Mouse (Mus musculus): ENCODE measurements around the gene Ms4a5.
"Not testable (repeated sequence)": the region's sequence is repeated elsewhere in the genome, so short reads cannot be mapped to it uniquely, and the experiment has no call there.

Ms4a5 gene

DNA sequence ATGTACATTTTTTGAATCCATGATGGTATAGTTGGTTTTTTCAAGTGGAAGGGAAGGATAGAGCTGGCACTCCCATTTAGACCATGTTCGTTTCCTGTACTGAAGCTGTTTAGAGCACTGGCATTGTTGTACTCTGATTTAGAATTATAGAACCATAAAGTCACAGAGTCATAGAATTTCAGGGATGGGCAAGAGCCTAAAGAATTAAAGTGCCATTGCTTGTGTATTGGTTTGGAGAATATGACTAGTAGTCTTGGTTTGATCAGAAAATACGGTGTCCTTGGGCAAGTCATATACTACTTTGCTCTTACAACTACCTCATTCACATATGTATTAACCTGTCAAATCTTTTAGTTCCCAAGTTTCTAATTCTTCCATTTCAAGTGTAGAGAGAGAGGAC is at the start of gene Ms4a5:
Gene Ms4a5 (minus strand): TSS at position 101 of the 400 bp plus-strand sequence.
- DNase-seq (ENCODE audit: low spot score in 2 of 2) = no peak

GRCm38 (mm10) chr19:11321123-11321522 is 37.5 kb upstream of the Ms4a5 start:
- no peak for DNase-seq (ENCODE audit: low spot score in 2 of 2)

- DNase-seq (ENCODE audit: low spot score in 2 of 2) = no peak
Measured at GRCm38 (mm10) chr19:11316786-11317185, 33.1 kb upstream of the Ms4a5 start.

- DNase-seq (ENCODE audit: low spot score in 2 of 2) = no peak
Measured at GRCm38 (mm10) chr19:11314354-11314753, 30.7 kb upstream of the Ms4a5 start, which contains the start of gene Ms4a14. Gene Ms4a14 (minus strand): TSS chr19:11314454.

GRCm38 (mm10) chr19:11308888-11309287 is 25.2 kb upstream of the Ms4a5 start:
- no peak for DNase-seq (ENCODE audit: low spot score in 2 of 2)

GRCm38 (mm10) chr19:11299529-11299928 is 15.9 kb upstream of the Ms4a5 start:
- not testable (repeated sequence) for DNase-seq (ENCODE audit: low spot score in 2 of 2)

DNA sequence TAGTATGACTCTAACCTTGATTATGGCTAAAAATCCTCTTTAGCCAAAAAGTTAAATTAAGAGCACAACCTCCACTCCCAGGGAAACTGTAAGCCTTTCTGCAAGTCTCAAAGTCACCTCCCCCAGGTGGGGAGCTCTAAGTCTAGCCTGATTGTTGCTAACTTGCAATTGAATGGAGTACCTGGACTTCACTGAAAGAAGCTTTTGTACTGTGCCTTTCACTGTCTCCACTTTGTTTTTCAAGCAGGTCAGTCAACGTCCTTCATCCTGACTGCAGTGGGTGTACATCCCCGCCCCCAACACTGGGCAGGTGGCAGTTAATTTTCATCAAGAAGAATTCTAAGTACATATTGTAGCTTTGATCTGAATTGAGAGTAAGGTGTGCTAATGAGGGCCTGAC is 15.3 kb upstream of the Ms4a5 start:
- no peak for DNase-seq (ENCODE audit: low spot score in 2 of 2)

DNA sequence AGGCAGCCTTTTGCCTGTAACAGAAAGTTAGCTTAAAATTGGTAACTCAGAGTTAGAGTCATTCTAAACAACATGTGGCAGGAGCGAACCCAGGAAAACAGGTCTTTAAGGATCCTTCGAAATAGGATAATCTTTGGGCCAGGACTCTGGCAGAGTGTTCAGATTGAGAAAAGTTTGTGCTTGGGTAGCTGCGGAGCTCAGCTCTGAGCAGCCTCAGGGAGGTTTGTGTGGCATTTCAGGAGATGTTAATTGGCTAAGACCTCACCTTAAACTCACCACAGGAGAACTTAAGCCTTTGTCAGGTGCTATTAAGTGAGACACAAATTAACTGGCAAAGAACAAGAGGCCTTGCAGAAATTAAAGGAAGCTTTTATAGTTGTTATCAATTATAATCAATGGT is 9.9 kb upstream of the Ms4a5 start:
- DNase-seq (ENCODE audit: low spot score in 2 of 2) = not testable (repeated sequence)

GRCm38 (mm10) chr19:11292990-11293389 is 9.3 kb upstream of the Ms4a5 start:
- no peak for DNase-seq (ENCODE audit: low spot score in 2 of 2)

DNA sequence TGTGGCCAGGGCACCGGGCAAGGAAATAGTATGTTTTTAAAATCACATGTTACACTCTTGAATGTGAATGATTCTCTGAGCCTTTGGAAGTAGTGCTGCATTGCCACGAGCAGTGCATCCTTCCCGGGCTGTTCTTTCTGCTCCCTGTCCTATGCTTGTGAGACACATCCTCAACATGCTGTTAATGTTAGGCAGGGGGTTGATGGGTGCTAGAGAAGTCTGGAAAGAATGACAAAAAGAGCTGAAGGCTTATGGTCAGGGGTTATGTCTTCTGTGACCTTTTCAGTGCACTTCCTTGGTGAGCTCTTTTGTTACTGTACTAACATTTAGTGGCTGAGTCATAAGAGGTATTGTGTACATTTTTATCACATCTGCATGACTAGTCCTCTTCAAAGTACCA is 3.5 kb downstream of the Ms4a5 start:
- DNase-seq (ENCODE audit: low spot score in 2 of 2) = no peak

- no peak for DNase-seq (ENCODE audit: low spot score in 2 of 2)
Measured at GRCm38 (mm10) chr19:11276431-11276830, 7.2 kb downstream of the Ms4a5 start.

- no peak for DNase-seq (ENCODE audit: low spot score in 2 of 2)
Measured at GRCm38 (mm10) chr19:11266956-11267355, 16.7 kb downstream of the Ms4a5 start.

DNA sequence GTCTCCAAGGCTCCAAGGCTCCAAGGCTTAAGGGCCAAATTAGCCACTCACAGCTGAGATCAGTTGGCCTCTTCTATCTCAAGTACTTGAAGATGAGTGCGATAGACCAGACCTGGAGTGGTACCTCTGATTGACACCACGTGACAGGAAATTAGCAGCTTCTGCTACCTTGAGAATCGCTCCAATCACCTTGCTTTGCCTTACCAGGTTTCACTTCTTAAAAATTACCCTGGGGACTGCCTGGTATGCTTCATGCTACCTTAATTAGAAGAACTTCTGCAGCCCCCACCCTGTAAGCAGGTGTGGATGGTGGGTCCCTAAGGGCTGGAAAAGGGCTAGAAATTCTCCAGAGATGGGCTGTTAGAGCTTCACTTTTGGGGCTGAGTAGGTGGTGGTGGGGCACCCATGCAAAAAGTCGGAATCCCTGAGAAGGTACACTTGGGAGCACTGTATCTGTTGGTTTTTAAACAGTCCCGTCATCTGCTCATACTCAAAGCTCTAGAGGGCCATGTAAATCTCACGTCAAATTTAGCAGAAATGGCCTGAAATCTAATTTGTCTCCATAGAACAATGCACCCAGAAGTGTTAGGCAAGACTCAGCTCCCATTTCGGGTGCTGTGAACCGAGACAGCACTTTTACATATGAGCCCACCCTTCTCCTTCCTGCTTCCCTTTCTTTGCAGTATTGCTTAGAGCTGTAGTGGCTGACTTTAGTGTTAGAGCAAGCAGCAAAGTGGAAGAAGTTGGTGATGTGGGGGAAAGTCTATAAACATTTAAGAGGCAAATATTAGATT is 17.4 kb downstream of the Ms4a5 start, which contains the start of gene Ms4a1:
Gene Ms4a1 (minus strand): TSS at position 190 of the 794 bp plus-strand sequence.
- DNase-seq (ENCODE audit: low spot score in 2 of 2) = no peak

DNA sequence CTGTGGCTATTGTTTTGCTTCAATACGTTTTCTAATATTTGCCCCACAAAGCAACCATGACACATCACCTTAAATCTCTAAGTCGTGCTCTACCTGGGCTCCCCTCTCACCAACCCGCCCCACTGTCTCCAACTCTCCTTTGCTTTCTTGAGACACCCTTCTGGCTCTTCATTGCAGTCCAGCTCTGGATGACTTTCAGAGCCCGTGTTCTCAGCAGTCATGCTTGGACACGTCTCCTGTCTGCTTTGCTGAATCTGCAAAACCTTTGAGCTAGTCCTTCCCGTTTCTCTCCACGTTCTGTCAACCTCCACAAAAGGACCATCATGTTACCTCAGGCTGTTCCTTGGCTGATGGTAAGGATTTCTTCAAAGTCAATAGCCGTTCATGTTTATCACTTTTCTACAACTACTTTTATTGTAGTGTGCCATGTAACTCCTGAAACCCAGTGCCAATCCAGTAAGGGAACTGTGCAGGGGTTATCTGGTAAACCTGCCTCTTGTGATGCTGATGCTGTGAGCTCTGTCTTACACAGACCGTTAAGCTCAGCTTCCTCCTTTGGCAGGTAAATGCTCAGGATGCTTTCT is 19.0 kb downstream of the Ms4a5 start:
- no peak for DNase-seq (ENCODE audit: low spot score in 2 of 2)

DNA sequence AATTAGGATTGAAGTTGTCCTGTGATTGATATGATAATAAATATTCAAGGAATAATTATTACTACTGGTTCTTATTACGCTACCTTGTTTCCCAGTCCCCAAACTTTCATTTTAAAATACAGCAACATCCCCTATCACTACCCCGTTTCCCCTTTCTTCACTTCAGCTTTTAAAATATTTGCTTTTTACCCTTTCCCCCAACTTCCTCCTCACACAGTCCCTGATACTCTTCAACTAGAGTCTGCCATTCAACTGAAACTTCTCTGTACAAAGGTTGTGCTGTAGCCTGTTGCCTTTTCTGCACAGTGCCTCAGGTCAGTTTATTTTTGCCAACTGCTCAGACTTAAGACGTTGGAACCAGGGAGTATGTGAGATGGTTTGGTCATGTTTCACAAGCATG is 20.1 kb downstream of the Ms4a5 start:
- no peak for DNase-seq (ENCODE audit: low spot score in 2 of 2)

DNA sequence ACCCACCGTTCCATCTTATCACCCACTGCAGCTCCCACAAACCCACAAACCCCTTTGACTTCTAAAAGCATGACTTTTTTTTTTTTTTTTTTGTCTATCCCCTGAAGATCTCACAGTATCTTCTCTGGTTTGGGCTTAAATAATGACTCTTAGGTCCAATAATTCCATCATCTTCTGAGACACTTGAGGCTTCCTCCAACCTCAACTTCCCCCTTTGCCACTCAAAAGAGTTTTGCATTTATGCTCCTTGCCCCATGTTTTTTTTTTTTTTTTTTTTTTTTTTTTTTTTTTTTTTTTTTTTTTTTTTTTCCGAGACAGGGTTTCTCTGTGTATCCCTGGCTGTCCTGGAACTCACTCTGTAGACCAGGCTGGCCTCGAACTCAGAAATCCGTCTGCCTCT is 20.7 kb downstream of the Ms4a5 start:
- not testable (repeated sequence) for DNase-seq (ENCODE audit: low spot score in 2 of 2)

- no peak for DNase-seq (ENCODE audit: low spot score in 2 of 2)
Measured at GRCm38 (mm10) chr19:11261522-11261921, 22.2 kb downstream of the Ms4a5 start.

DNA sequence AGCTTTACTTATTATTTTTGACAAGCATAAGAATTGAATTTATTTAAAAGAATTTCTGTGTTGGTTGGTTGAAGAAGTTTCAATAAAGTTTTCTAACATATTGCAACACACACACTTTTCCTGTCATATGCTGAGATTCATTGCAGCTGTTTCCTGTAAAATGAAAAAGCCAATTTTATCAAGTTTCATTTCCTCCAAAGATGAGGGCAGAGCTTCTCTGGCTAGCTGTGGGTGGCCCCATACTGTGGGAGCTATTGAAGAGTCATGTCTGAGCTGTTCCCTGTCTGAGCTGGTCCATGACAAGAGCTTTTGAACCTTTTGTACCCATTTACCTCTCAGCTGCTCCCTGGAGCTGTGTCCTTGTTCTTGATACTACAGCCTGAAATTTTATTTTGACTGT is 39.4 kb downstream of the Ms4a5 start:
- DNase-seq (ENCODE audit: low spot score in 2 of 2) = no peak

GRCm38 (mm10) chr19:11242560-11242959 is 41.1 kb downstream of the Ms4a5 start:
- DNase-seq (ENCODE audit: low spot score in 2 of 2) = no peak

- no peak for DNase-seq (ENCODE audit: low spot score in 2 of 2)
Measured at GRCm38 (mm10) chr19:11235820-11236219, 47.9 kb downstream of the Ms4a5 start.

DNA sequence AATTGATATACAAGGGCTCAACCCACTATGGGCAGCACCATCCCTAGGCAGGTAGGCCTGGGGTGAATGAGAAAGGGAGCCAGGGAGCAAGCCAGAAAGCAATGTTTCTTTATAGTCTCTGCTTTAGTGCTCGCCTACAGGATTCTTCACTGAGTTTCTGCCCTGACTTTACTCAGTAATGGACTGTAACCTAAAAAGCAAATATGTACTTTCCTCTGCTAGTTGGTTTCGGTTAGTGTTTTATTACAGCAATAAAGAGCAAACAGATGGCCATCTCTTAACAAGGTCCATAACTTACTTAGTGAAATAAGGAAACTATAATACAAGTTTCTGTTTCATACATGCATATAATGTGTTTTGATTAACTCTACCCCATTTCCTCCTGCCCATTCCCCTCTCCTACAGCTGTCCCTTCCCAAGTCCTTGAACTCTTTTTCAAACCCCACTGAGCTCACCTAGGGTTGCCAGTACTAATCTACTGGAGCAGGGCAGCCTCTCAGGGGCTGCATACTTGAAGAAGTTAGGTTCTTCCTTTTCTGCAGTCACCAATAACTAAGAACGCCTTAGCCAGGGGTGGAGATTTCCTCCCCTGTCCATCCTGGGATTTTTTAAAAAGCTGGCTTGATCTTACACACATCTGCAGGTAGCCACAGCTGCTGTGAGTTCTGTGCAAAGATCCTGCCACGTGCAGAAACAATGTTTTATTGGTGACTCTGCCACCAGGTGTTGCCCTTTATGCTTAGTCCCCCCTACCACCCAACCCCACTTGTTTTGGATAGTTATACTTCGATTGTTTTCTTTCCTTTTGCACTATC is 48.5 kb downstream of the Ms4a5 start:
- DNase-seq (ENCODE audit: low spot score in 2 of 2) = no peak

GRCm38 (mm10) chr19:11234244-11234643 is 49.4 kb downstream of the Ms4a5 start:
- no peak for DNase-seq (ENCODE audit: low spot score in 2 of 2)
